Mouse (Mus musculus) Patski (cell line): ENCODE results near the gene Zfp341. TPM values are rescaled to one million over a fixed set of nuclear protein-coding genes. Genes with fewer than 3 reads are reported as not detected.

Experiments used
- ATAC-seq: fragments of 100-300 bp; one replicate; pipeline ENCODE4 v1.8.0; 2021
- CTCF ChIA-PET: fragments of 350-600 bp; sonication (Branson Sonifier 250); formaldehyde crosslinking; loops from one replicate; lab custom pipeline; 2022; ENCODE audit warnings: inconsistent platforms; lab: Charles Lee
- POLR2A ChIA-PET: fragments of 350-600 bp; sonication (Branson Sonifier 250); formaldehyde crosslinking; loops from one replicate; lab custom pipeline; 2022; ENCODE audit warnings: antibody characterized with exemption, inconsistent platforms; lab: Charles Lee
- DNase-seq: peaks from one replicate; pipeline ENCODE4 v3.0.0-alpha.2; 2011; ENCODE audit warnings: low read depth, low spot score
- H3K27me3 ChIP-seq: fragments of 371-371 bp; one replicate; pipeline ENCODE4 v1.5.1; 2021
- CTCF ChIP-seq: fragments of 100-300 bp; IDR thresholded peaks from one replicate; pipeline ENCODE4 v1.5.1; 2021
- in situ Hi-C: fragments of 300-500 bp; cut with MboI; formaldehyde crosslinking; loops from 3 replicates; pipeline ENCODE4 v1.11.1; 2018; ENCODE audit warnings: low pct_unique_long_range_greater_than_20kb, mixed read lengths
- polyA plus RNA-seq: library from polyadenylated mRNA; unstranded; gene quantifications from one replicate; pipeline ENCODE4 v1.2.3, GENCODE M21; 2021

Gene Zfp341
- polyA plus RNA-seq, 1 experiment from 2014 or later: 3.1 TPM

- peak; percentile 70 for TF ChIP-seq CTCF
- H3K27me3 ChIP-seq: no peaks in the 10 kb centered on the region
- in situ Hi-C loops: no loop called here
- ChIA-PET CTCF (interaction anchor here (0.9 kb wide), 1 partner anchor 9 kb away, joined by 4 read pairs; no protein-coding TSS in a partner anchor), POLR2A (no interaction called here)
- DNase-seq (no peak), ATAC-seq (no peak)
These were observed 35.0 kb downstream of the Zfp341 start for GRCm38 (mm10) chr2:154648086-154648485.

GRCm38 (mm10) chr2:154650404-154650803 is 37.3 kb downstream of the Zfp341 start:
- H3K27me3 ChIP-seq: no peaks in the 10 kb centered on the region
- DNase-seq (no peak), ATAC-seq (no peak)
- TF ChIP-seq CTCF: no peak
- in situ Hi-C loops: no loop called here
- ChIA-PET CTCF (no interaction called here), POLR2A (no interaction called here)

GRCm38 (mm10) chr2:154651363-154651762 is 38.3 kb downstream of the Zfp341 start, which contains the start of gene Chmp4b:
Chmp4b (plus strand) TSS chr2:154651705.
- ATAC-seq (no peak), DNase-seq (no peak)
- ChIA-PET CTCF (no interaction called here), POLR2A (no interaction called here)
- in situ Hi-C loops: no loop called here
- no peaks in the 10 kb centered on the region for H3K27me3 ChIP-seq
- TF ChIP-seq CTCF: no peak

GRCm38 (mm10) chr2:154654976-154655375 is 41.9 kb downstream of the Zfp341 start:
- no peak for DNase-seq
- no peak for ATAC-seq
- H3K27me3 ChIP-seq: no peaks in the 10 kb centered on the region
- TF ChIP-seq CTCF: no peak
- ChIA-PET POLR2A (no interaction called here), CTCF (no interaction called here)
- in situ Hi-C loops: no loop called here

- in situ Hi-C loops: no loop called here
- no peaks in the 10 kb centered on the region for H3K27me3 ChIP-seq
- TF ChIP-seq CTCF: no peak
- DNase-seq (no peak), ATAC-seq (no peak)
- CTCF ChIA-PET: no interaction called here
- POLR2A ChIA-PET: no interaction called here
These were observed 42.8 kb downstream of the Zfp341 start for GRCm38 (mm10) chr2:154655878-154656414.

- ChIA-PET CTCF (no interaction called here), POLR2A (interaction anchor here (0.6 to 1.3 kb wide), 4 partner anchors 20 to 166 kb away, joined by 3 to 7 read pairs (median 4); no protein-coding TSS in a partner anchor)
- no peak for TF ChIP-seq CTCF
- in situ Hi-C loops: no loop called here
- DNase-seq: peak; percentile 74
- no peaks in the 10 kb centered on the region for H3K27me3 ChIP-seq
- ATAC-seq: peak; percentile 92
These were observed 43.8 kb downstream of the Zfp341 start for GRCm38 (mm10) chr2:154656710-154657485.

- no peak for TF ChIP-seq CTCF
- in situ Hi-C loops: no loop called here
- ChIA-PET CTCF (no interaction called here), POLR2A (interaction anchor here (0.9 to 1.3 kb wide), 4 partner anchors 18 to 103 kb away, joined by 3 to 5 read pairs (median 3); no protein-coding TSS in a partner anchor)
- DNase-seq: no peak
- no peaks in the 10 kb centered on the region for H3K27me3 ChIP-seq
- ATAC-seq: peak; percentile 22
These were observed 44.6 kb downstream of the Zfp341 start for GRCm38 (mm10) chr2:154657486-154658237.

- CTCF ChIA-PET: interaction anchor here (1.2 kb wide), 1 partner anchor 10 kb away, joined by 4 read pairs; no protein-coding TSS in a partner anchor
- in situ Hi-C loops: no loop called here
- DNase-seq: no peak
- no peak for TF ChIP-seq CTCF
- no peaks in the 10 kb centered on the region for H3K27me3 ChIP-seq
- POLR2A ChIA-PET: interaction anchor here (0.6 kb wide), 1 partner anchor 203 kb away, joined by 3 read pairs; no protein-coding TSS in a partner anchor
- ATAC-seq: no peak
These were observed 46.0 kb downstream of the Zfp341 start for GRCm38 (mm10) chr2:154659070-154659469.

- ATAC-seq: no peak
- in situ Hi-C loops: no loop called here
- ChIA-PET POLR2A (interaction anchor here (0.6 kb wide), 1 partner anchor 202 kb away, joined by 3 read pairs; no protein-coding TSS in a partner anchor), CTCF (interaction anchor here (1.2 kb wide), 1 partner anchor 9 kb away, joined by 4 read pairs; no protein-coding TSS in a partner anchor)
- H3K27me3 ChIP-seq: no peaks in the 10 kb centered on the region
- no peak for TF ChIP-seq CTCF
- no peak for DNase-seq
These were observed 46.5 kb downstream of the Zfp341 start for GRCm38 (mm10) chr2:154659531-154660074.

GRCm38 (mm10) chr2:154668680-154669079 is 55.6 kb downstream of the Zfp341 start:
- CTCF ChIA-PET: interaction anchor here (1.1 kb wide), 1 partner anchor 10 kb away, joined by 4 read pairs; no protein-coding TSS in a partner anchor
- TF ChIP-seq CTCF: no peak
- H3K27me3 ChIP-seq: no peaks in the 10 kb centered on the region
- in situ Hi-C loops: no loop called here
- DNase-seq (no peak), ATAC-seq (no peak)
- POLR2A ChIA-PET: no interaction called here
